Mouse (Mus musculus) thymus, postnatal 36 days (tissue): ENCODE results near the gene Stam2.

Experiments
- DNase-seq, 2 experiments: peaks; one replicate each; pipeline ENCODE4 v3.0.0; 2022; ENCODE audit warnings: mixed read lengths in 2 of 2

Gene Stam2

DNA sequence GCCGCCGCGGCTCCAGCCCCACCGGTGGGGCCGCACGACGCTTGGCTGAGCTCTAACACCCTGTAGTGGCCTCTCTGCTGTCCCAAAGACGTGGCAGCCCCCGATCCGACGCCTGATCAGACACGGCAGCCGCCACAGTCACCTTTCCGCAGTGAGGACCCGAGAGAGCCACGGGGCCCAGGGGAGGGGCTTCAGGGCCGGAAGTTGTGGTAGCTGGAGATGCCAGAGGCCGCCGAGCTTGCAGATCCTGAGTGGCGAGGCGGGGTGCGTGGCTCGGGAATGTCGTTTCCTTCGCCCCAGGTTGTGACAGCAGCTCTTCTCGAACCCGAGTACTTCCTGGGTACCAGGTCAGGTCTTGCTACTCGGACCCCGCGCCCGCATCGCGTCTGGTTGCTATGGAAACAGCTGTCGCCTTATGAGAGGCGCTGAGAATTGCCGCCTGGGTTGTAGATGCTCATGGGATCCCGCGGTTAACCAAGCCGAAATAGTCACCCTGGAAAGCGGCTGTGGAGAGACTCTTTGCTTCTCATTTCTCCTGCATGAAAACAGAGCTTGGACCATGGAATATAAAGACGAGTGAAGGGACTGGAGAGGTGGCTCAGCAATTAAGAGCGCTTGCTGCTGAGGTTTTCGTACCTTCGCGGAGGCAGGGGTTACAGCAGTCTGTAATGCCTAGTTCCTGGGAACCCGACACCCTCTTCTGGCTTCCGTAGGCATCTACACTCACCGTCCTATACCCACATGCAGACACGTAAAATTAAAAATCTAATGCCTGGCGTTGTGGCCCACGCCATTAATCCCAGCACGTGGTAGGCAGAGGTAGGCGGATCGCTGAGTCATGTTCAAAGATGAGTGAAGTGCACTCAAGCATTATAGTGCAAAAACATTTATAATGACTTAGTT lies at the start of gene Stam2:
Gene Stam2 (minus strand): TSS at position 26 of the 903 bp plus-strand sequence.
- peak; percentile 89 to 91 for DNase-seq

DNA sequence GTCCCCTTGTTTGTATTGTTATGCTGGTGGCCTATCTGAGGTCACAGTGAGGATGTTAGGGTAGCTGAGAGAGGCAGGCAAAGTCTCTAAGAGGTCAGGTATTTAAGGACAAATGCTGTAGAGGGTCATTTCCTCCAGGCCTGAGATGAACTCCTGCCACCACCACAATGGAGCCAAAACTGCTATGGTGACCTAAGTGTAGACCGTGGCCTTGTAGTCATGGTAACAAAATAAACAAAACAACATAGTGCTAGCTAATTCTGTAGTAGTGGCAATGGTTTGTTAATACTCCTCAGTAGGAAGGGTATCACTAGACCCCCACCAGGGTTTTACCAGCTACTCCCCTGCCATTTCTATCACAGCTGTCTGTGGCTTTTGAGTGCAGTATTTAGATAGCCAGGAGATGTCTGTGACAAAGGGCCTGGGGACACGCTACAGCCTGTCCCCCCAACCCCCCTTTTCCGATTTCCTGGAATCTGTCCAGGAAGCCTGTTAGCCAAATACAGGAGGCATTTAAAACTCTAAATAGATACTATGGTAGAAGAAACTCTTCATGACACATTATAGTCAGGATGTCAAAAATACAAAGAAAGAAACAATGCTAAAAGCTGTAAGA lies 43.1 kb upstream of the Stam2 start:
- DNase-seq: no peak

DNA sequence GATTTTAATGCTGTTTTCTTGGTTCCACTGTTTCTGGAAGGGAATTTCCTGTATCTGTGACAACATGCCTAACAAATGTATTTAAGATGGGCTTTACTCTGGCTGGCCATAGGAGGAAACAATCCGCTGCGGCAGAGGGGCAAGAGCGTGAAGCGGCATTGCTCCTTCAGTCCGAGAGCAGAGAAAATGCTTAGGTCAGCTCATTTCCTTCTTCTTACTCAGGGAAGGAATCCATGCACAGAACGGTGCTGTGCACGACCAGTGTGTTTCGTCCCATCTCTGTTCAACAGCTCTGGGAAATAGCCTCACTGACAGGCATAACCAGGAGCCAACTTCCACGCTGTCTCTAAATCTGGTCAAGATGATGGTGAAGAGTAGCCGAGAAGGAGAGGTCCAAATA lies 37.9 kb upstream of the Stam2 start:
- no peak for DNase-seq

DNA sequence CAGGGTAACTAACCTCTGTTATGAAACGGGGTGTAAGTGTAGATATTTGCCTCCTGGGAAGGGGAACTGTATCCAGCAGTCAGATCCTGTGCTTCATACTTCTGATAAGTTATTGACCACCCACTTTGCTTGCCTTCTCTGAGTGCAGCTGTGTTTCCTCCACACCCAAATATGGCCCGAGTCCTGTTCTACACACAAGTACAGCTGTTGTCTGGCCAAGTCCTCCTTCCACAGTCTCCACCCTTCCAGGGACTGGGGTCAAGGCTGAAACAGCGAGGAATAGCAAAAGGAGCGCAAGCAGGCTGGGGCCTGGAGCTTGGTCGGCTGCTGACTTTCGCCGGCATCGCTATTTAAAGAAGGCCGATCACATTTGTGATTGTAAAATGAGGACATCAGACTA lies 37.3 kb upstream of the Stam2 start:
- no peak for DNase-seq

DNA sequence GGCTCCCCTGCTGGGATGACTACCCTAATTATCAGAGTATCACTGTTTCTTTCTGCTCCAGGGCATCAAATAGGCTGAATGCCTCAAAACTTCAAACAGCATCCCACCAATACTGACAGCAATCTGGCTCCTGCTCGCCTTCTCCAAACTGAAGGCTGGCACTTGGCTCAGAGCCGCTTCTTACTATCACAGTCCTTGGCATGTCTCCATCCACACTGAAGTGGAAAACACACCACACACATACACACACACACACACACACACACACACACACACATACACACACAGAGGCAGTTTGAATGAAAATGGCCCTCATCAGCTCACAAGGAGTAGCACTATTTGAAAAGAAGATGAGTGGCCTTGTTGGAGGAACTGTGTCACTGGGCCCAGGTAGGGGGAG lies 35.8 kb upstream of the Stam2 start:
- no peak for DNase-seq

DNA sequence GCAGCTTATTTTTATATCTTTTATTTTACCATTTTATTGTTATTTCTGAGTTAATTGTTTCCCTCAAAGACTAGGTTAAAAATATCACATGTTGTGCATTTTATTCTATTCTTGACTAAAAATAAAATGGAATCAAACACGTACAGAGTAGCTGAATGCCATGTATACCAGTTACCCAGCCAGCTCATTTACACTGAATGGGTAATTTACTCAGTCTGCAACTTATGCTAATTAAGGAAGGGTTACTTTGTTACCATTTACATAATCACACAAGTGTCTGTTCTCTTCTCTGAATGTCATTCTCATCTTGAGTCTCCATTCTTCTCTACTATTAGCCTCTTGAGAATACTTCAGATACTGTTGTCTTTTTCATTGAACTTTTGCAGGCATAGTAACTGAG lies 32.3 kb upstream of the Stam2 start:
- DNase-seq: no peak

DNA sequence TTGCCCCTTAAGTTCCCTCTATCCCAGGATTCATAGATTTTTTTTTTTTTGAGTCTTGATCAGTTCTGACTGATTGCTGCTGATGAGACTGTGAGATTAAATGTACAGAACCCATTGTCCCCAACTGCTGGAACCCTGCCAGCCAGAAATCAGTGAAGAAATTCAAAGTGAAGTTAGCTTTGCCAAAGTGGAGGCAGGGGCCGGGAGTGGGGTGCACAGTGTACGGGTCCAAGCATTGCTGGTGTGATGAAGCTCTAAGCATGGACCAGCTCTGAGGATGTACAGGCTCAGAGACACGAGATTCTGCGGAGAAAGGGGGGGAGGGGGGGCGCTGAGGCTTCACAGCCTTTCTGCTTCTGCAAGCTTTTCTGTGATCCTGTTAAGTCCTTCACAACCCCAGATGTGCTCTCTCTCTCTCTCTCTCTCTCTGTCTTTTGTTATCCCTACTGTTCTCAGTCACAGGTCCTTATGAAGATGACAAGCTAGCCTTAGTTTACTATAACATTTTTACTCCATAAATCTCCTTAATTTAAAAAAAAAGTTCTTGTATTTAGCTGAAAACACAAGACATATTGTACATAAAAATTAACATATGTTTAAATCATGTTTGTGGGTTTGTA lies 30.8 kb upstream of the Stam2 start:
- DNase-seq: no peak

DNA sequence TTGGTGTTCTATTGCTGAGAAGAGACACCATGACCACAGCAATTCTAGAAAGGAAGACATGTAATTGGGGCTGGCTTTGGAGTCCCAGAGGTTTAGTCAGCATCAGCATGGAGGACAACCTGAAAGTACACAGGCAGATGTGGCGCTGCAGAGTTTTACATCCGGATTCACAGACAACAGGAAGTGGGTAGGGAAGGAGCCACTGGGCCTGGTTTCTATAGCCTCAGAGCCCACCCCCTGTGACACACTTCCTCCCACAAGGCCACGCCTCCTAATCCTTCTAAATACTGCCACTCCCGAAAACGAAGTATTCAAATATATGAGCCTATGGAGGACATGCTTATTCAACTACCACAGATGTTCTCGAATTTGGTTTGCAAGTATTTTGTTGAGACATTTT lies 23.0 kb upstream of the Stam2 start:
- no peak for DNase-seq

DNA sequence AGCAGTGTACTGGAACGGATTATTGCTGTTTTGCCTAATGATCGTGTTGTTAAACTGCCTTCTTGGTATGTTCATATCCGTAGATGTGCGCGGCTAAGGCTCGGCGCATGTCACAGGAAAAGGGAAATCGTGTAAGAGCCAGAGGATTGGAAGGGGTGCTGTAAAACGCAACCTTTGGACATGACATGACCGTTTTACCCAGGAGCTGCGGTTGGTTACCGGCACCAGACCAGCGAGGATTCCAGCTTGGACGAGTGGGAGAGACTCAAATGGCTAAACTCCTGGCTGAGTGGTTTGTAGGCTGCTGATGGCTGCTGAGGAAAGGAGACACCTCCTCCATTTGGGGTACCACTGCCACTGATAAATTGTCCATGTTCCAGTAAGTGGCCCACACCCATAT lies 21.8 kb upstream of the Stam2 start:
- DNase-seq: no peak

DNA sequence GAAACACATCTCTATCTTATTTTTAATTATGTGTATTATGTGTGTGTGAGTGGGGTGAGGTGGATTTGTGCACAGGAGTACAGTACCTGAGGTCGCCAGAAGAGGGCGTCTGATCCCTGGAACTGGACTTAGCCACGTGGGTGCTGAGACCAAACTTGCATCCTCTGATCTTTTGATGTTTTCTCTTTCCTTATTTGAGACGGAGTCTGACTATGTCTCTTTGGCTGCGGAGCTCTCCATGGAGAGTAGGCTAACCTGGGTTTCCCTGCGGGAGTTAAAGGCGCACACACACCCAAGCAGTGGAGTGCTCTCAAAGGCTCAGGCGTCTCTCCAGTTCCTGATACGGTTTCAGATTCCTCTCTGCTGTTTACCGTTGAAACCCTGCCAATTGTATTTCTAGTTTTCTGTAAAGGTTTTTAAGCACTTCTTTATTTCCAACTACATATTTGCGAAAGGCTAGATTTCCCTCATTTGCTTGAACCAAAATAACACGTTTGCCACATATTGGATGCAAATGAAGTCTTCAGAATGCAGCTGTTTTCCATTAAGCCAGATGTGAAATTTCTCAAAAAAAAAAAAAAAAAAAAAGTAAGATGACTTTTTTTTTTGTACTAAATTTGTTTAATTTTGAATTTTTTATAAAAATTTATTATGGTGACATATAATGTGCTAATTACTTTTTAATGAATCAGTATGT lies 21.1 kb upstream of the Stam2 start:
- peak; percentile 81 for DNase-seq

DNA sequence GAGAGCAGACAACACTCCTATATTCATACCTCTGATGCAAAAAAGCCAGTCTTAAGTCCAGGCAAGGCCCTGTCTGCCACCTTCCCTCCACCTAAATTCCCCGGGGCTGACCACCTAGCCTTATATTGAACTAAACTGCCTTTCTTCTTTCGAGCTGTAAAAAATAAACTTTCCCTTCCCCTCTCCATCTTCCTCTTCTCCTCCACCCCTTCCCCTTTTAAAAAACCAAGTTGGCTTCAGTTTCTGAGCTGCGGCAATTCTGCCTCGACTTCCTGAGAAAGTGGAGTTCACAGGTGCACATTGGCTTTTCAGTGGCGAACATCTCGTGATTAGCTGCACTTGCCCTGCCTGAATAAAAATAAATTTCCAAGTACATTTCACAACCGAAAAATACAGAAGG lies 20.4 kb upstream of the Stam2 start:
- DNase-seq: no peak

DNA sequence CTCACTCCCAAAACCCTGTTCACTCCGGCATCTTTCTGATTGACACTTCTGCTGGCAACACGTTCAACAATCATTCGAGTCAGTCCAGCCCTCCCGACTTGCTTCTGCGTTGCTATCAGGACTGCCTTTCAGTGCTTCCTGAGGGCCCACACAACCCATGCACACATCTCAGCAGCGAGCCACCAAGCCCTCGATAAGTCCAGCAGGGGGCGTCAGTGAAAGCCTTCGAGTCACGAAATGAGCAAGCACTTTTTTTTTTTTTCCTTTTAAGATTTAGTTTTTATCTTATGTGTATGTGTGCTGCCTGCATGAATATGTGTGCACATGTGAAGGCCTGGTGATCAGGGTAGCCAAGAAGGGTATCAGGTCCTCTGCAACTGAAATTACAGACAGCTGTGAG lies 16.5 kb upstream of the Stam2 start:
- DNase-seq: peak; percentile 50 to 57

DNA sequence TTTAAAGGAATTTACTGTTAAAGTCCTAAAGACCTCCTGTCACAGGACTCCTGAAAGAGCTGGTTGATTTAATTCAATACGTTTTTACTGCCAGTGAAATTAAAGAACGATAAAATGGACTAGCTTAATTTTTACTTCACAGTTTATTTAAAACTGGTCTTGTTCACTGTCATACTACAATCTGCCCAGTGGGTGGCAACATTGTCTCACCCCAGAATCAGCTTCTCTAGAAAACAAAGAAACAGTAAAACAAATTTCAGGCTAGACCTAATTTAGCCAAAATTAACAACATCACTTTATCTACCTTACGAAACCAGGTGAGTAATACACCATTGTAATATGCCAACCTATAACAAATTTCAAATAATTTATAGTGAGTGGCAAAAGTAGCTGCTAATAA lies 14.6 kb upstream of the Stam2 start:
- DNase-seq: no peak

DNA sequence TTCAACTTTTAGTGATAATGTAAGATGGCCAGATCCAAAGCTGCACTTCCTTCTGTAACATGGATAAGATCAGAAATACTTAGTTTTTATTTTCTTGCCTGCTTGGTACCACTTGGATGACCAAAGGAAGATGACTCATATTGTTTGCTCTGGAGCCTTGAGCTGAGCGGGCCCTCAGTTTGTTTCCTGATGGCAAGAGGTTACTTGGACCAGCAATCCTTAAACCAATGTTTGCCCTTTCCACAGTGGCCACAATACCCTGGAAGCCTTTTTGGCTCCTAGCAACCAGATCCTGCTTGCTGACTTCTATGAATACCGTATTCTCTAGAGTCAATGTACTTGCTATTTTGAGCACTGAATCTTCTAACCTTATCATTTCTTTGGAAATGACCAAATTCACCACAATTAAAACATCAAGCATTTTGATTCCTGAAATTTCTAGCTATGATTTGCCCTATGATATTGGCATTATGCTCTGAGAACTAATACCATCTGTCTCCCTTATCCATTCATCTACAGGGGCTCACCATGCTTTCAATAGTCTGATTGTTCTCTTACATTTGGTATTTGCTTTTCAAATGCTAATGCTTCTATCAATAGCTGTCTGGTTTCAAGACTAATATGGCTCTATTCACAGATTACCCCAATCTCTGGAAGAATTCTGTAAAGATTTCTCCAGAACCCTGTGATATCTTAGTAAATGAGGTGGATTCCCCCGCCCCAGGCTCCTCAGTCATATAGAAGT lies 11.7 kb upstream of the Stam2 start:
- DNase-seq: no peak

DNA sequence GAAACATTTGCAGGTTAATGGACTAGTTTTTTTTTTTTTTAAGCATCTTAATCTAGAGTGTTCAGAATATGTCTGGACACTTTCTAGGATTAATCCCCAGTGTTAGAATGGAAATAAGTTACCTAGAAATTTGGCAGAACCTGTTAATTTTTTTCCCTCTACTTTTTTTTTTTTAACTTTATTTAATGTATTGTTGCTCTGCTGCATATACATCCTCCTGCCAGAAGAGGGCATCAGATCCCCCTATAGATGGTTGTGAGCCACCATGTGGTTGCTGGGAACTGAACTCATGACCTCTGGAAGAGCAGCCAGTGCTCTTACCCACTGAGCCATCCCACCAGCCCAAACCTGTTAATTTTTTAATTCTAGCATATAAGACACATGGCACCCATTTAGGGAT lies 2.0 kb upstream of the Stam2 start:
- no peak for DNase-seq

DNA sequence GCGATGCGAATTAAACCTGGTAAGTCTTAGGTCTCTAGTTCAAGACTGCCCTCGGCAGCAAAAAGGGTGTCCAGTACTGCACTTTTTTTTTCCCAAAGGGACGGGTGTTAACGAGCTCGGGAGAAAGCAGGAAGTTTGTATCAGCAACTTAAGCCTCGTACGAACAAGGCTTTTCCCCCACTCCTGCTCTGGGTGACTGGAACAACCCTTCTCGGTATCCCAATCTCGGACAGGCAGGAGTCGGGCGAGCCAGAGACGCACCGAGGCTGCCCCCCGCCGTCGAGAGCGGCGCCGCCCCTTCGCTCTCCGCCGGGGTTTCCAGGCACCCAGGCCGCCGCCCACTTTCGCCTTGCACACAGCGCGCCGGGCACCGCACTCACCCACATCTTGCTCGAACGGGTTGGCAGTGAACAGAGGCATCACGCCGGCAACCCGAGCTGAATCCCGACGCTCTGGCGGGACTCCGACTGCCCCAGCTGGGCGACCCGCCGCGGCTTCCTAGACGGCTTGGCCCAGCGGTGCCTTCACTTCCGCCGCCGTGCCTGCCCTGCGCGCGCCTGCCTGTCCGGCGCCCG lies 313 bp downstream of the Stam2 start:
- DNase-seq: no peak

DNA sequence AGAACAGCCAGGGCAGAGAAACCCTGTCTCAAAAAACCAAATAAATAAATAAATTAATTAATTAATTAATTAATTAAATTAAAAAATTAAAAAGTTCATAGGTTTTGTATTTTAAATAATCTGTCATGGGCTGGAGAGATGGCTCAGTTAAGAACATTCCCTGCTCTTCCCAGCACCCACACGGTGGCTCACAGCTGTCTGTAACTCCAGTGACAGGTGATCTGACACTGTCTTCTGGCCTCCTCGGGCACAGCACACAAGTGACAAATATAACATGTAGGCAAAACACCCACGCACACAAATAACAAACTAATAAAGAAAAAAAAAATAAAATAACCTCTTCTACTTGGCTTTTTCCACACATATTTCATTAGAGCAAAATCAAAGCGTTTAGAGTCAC lies 1.5 kb downstream of the Stam2 start:
- no peak for DNase-seq

DNA sequence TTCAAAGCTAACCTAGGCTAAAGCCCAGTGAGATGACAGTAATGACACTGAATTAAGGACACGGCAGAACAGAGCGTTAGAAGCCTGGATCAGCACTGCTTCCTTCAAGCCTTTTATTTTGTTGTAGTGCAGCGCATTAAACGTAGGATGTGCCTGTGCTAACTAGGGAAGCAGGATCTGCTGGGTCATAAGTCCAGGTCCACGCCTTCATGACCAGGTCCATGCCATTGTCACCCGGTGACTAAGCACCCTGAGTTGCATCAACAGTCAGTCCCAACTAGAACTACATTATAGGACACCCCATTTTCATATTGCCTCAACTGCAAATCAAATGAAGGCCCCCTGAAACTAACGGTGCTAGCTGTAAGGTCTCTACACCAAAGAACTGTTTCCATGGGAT lies 7.6 kb downstream of the Stam2 start:
- DNase-seq: no peak

DNA sequence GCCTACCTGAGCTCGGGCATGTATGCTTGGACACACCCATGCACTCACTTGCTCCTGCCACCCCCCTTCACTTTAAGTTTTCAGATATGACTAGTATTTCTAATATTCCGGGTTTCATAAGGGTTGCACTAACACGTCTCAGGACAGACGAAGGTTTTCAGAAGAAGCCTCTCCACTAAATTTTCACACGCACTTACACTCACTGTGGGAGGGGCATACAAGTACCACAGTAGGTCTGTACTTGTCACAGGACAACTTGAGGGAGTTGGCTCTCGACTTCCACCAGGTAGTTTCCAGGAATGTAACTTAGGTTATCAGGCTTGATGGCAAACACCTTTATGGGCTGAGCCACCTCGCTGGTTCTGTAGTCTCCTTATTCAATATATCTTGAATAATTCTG lies 8.4 kb downstream of the Stam2 start:
- DNase-seq: no peak

DNA sequence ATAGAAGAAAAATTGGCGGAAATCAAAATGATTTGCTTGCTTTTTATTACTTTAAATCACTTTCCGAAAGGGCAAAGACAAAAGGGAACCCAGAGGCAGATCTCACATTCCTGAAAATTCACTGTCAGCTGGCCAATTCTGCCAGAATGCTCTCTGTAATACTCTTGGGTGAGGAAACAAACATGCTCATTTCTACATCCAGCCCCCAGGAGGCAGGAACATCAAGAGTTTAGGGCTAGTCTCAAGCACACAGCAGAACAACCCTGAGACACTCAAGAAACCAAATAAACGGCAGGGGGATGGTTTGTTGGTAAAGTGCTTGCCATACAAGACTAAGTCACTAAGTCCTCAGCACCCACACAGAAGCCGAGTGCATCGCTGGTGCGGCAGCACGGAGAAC lies 9.5 kb downstream of the Stam2 start:
- DNase-seq: no peak

DNA sequence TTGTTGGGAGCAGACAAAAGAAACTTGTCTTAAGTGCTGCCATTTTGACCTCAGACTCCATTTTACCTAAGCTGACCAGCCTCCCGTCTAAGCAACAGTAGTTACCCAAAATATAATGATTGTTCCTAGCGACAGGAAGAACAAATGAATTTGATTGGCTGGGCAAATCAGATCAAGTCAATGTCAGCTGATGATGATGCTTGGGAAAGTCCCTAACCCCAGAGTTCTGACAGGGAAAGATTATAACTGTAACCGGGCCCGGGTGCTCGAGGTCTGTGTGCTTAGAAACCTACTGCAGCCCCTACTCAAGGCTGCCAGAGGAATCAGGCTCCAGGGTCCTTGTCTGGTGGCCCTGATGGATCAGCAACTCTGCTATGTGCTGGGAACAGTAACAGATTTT lies 10.1 kb downstream of the Stam2 start:
- no peak for DNase-seq

DNA sequence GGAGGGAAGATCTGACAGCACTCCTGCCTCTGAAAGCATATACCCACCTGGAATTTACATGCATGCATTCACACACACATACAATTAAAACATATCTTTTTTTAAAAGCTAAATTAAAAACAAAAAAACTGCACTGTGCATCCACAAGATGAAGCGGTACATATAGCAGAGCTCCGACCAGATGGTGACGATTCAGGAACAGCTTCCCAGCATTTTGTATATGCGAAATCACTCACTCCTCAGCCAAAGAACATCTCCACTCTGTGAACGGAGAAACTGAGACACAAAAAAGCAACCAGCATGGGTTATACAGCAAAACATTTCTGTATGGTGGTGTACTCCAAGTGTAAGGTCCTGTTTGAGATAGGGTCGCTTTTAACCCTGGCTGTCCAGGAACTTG lies 11.2 kb downstream of the Stam2 start:
- no peak for DNase-seq
